In genomic region chr7:100836657-100837056, GRCm38 (mm10) we compare ENCODE assay signal across 26 mouse cellular contexts.
"Had no signal": no experiment of that assay in that cellular context is flagged by ENCODE, and none has a peak within 500 bp of the region (broad histone marks: within the 10 kb centered on the region; RNA-seq: fewer than 3 reads in every experiment).

No protein-coding gene starts in this region.

- DNase-seq: forebrain, postnatal 0 days; gastrocnemius, postnatal 10 days; gastrocnemius, postnatal 36 days; heart, adult 2 months; heart, postnatal 14 days; heart, postnatal 36 days; kidney, adult 11 months; kidney, adult 2 months; kidney, adult 9 months; kidney, postnatal 14 days; kidney, postnatal 36 days; layer of hippocampus, adult 9-11 months; layer of hippocampus, postnatal 36 days; left cerebral cortex, postnatal 4 days had no signal

- H3K27me3 ChIP-seq: heart, embryonic 13.5 days; heart, embryonic 15.5 days; hindbrain, embryonic 13.5 days; hindbrain, embryonic 15.5 days; kidney, embryonic 15.5 days; limb, embryonic 12.5 days; limb, embryonic 15.5 days; liver, embryonic 12.5 days had no signal

- H3K4me1 ChIP-seq: hindbrain, embryonic 13.5 days; hindbrain, embryonic 15.5 days; kidney, embryonic 15.5 days; limb, embryonic 12.5 days had no signal

- H3K4me3 ChIP-seq: heart, adult 2 months; heart, embryonic 13.5 days; heart, embryonic 15.5 days; hindbrain, embryonic 13.5 days; hindbrain, embryonic 15.5 days; kidney, embryonic 15.5 days; limb, embryonic 12.5 days; limb, embryonic 15.5 days; liver, embryonic 12.5 days had no signal

- H3K4me2 ChIP-seq: heart, embryonic 11.5 days; heart, embryonic 13.5 days; heart, embryonic 15.5 days; hindbrain, embryonic 13.5 days; hindbrain, embryonic 15.5 days; kidney, embryonic 15.5 days; limb, embryonic 12.5 days; limb, embryonic 15.5 days; liver, embryonic 12.5 days had no signal

- H3K27ac ChIP-seq: heart, adult 2 months; heart, embryonic 13.5 days; heart, embryonic 15.5 days; hindbrain, embryonic 13.5 days; hindbrain, embryonic 15.5 days; hindbrain, postnatal 0 days; kidney, embryonic 15.5 days; kidney, postnatal 0 days; limb, embryonic 12.5 days; liver, embryonic 12.5 days had no signal

- ATAC-seq: forebrain, postnatal 0 days; hindbrain, postnatal 0 days; intestine, embryonic 16.5 days; liver, embryonic 12.5 days had no signal

- H3K9me3 ChIP-seq: heart, embryonic 13.5 days; heart, embryonic 15.5 days; hindbrain, embryonic 13.5 days; hindbrain, embryonic 15.5 days; kidney, embryonic 15.5 days; limb, embryonic 12.5 days; limb, embryonic 15.5 days; liver, embryonic 12.5 days had no signal

- H3K9ac ChIP-seq: forebrain, postnatal 0 days; heart, embryonic 13.5 days; heart, embryonic 15.5 days; hindbrain, embryonic 13.5 days; hindbrain, embryonic 15.5 days; kidney, embryonic 15.5 days; limb, embryonic 12.5 days; limb, embryonic 15.5 days; liver, embryonic 12.5 days had no signal
